In genomic region chr19:27227131-27227530, GRCm38 (mm10) we compare ENCODE assay signal across 21 mouse cellular contexts. TPM values are rescaled to one million over a fixed set of nuclear protein-coding genes. Genes with fewer than 3 reads are reported as not detected.
DNase-seq lines count a peak whose midpoint lies in the region; ATAC-seq and TF ChIP-seq lines count a peak whose summit lies in the region.
"Had no signal": no experiment of that assay in that cellular context is flagged by ENCODE, and none has a peak within 500 bp of the region (broad histone marks: within the 10 kb centered on the region; RNA-seq: fewer than 3 reads in every experiment).

No protein-coding gene starts in this region.

- no peak for TF ChIP-seq CTCF in cerebellum, adult 2 months (IDR thresholded peaks at IDR 0.05; ENCODE audit: borderline replicate concordance, insufficient read depth, low read depth, low read length)

- no peak for TF ChIP-seq POLR2A in cerebellum, adult 2 months (IDR thresholded peaks at IDR 0.05; ENCODE audit: borderline replicate concordance, insufficient read depth, low read length)

- peak overlapping the region; percentile 54; the same call in 1 of the 2 replicates for H3K27ac ChIP-seq in cerebellum, adult 2 months (ENCODE audit: insufficient read depth, low read length)
- no peak overlapping the region for H3K27ac ChIP-seq in neural tube, embryonic 15.5 days (replicated peaks)
- H3K27ac ChIP-seq: embryonic facial prominence, embryonic 15.5 days; forebrain, embryonic 10.5 days; hindbrain, embryonic 15.5 days; liver, embryonic 12.5 days; macrophage had no signal

- no peaks in the 10 kb centered on the region for H3K9me3 ChIP-seq in neural tube, embryonic 15.5 days (replicated peaks)
- H3K9me3 ChIP-seq: embryonic facial prominence, embryonic 15.5 days; forebrain, embryonic 10.5 days; heart, embryonic 12.5 days; hindbrain, embryonic 15.5 days; liver, embryonic 12.5 days had no signal

- intact Hi-C loops in left cerebral cortex, postnatal 10 days (cut with DNase I) = no loop called here

- peak in 1 of 2 experiments; percentile 37 for DNase-seq in cerebellum, adult 2 months
- DNase-seq in cerebellum, adult 11 months = no peak
- peak; percentile 60 for DNase-seq in layer of hippocampus, adult 11-12 months (ENCODE audit: low spot score)
- DNase-seq in layer of hippocampus, adult 9-10 months (ENCODE audit: low spot score) = no peak
- DNase-seq in frontal cortex, postnatal 10 days (ENCODE audit: low spot score in 2 of 2) = peak; percentile 18 to 23
- peak; percentile 27 to 39 for DNase-seq in left cerebral cortex, postnatal 10 days (ENCODE audit: extremely low spot score in 1 of 2, low spot score in 2 of 2)
- DNase-seq in adrenal gland, adult 18-20 months (ENCODE audit: low spot score in 2 of 2) = no peak
- DNase-seq: adrenal gland, adult 2 months; kidney, postnatal 10 days; lung, embryonic 14.5 days; midbrain, embryonic 14.5 days; thymus, adult 18-20 months had no signal

- ATAC-seq in neural tube, embryonic 15.5 days (ENCODE audit: low FRiP score) = no peak
- ATAC-seq: intestine, postnatal 0 days; liver, embryonic 12.5 days had no signal

- H3K4me1 ChIP-seq in cerebellum, adult 2 months (ENCODE audit: control insufficient read depth, insufficient read depth, low read length) = peaks cover 27% of the 10 kb centered on the region
- peaks cover 7% of the 10 kb centered on the region; the same call in 1 of the 2 replicates for H3K4me1 ChIP-seq in neural tube, embryonic 15.5 days
- H3K4me1 ChIP-seq: embryonic facial prominence, embryonic 15.5 days; liver, embryonic 12.5 days had no signal

- H3K4me2 ChIP-seq in neural tube, embryonic 15.5 days = no peak overlapping the region
- H3K4me2 ChIP-seq: embryonic facial prominence, embryonic 15.5 days; heart, embryonic 12.5 days; hindbrain, embryonic 15.5 days; liver, embryonic 12.5 days; lung, embryonic 14.5 days had no signal

- no peaks in the 10 kb centered on the region for H3K27me3 ChIP-seq in cerebellum, adult 2 months (ENCODE audit: control insufficient read depth, insufficient read depth, low read length)
- H3K27me3 ChIP-seq in neural tube, embryonic 15.5 days (replicated peaks) = no peaks in the 10 kb centered on the region
- H3K27me3 ChIP-seq: embryonic facial prominence, embryonic 15.5 days; heart, embryonic 12.5 days; hindbrain, embryonic 15.5 days; liver, embryonic 12.5 days had no signal

- peaks cover 14% of the 10 kb centered on the region for H3K36me3 ChIP-seq in neural tube, embryonic 15.5 days
- H3K36me3 ChIP-seq: embryonic facial prominence, embryonic 15.5 days had no signal

- H3K4me3 ChIP-seq in cerebellum, adult 2 months (replicated peaks; ENCODE audit: insufficient read depth, low read depth, low read length) = no peak overlapping the region
- H3K4me3 ChIP-seq in neural tube, embryonic 15.5 days (replicated peaks) = no peak overlapping the region
- H3K4me3 ChIP-seq: embryonic facial prominence, embryonic 15.5 days; forebrain, embryonic 10.5 days; heart, embryonic 12.5 days; hindbrain, embryonic 15.5 days; liver, embryonic 12.5 days had no signal

- 49% methylated on average over 4 of the region's 4 CpGs for WGBS in cerebellum, adult 2 months
- WGBS in neural tube, embryonic 15.5 days = 60% methylated on average over 4 of the region's 4 CpGs

- H3K9ac ChIP-seq in neural tube, embryonic 15.5 days (replicated peaks) = no peak overlapping the region
- H3K9ac ChIP-seq: embryonic facial prominence, embryonic 15.5 days; heart, embryonic 12.5 days; hindbrain, embryonic 15.5 days; liver, embryonic 12.5 days; lung, embryonic 14.5 days had no signal

RNA-seq across cellular contexts. Expression of gene Vldlr, which starts 10.8 kb away (rescaled TPM):
- 43.5 and 47.1 TPM in 2 replicates for polyA plus RNA-seq in cerebellum, adult 2 months (2012; rRNA removed)
- total RNA-seq in left cerebral cortex, postnatal 10 days (2021) = 10 to 100 TPM; 76.6 to 80.9 TPM
- total RNA-seq in adrenal gland, adult 18-20 months (2021) = 10 to 100 TPM; 29.2 to 30.6 TPM
- 21.0 and 21.7 TPM in 2 replicates for polyA plus RNA-seq in neural tube, embryonic 15.5 days (2015; fragmentation: Nextera tagmentation; extraction: Ambion mirVana)
- total RNA-seq: MEL had no signal

Comparison
In these comparisons a context has a peak if more than half of its experiments do, and no peak if none do; other contexts are left out.
1. DNase-seq: peak in layer of hippocampus, adult 11-12 months (single experiment), frontal cortex, postnatal 10 days (2 of 2) and left cerebral cortex, postnatal 10 days (2 of 2); none in cerebellum, adult 11 months (single experiment), layer of hippocampus, adult 9-10 months (single experiment) and adrenal gland, adult 18-20 months (0 of 2).